Mouse (Mus musculus) C2C12 (cell line): ENCODE measurements at regions not wholly inside any gene's neighbourhood (a gene's known extent, or its start where the extent isn't known, plus 50 kb on each side); places are given as distances from the start of the nearest gene placed in this dataset.

Source experiments
- CEBPB ChIP-seq: IDR thresholded peaks from one replicate; pipeline ENCODE4 v1.6.1; 2011; ENCODE audit warnings: low read depth, mild to moderate bottlenecking, control low read depth, moderate library complexity
- CTCF ChIP-seq: IDR thresholded peaks from one replicate; pipeline ENCODE4 v1.5.1; 2011; ENCODE audit not compliant: control insufficient read depth, insufficient read depth, insufficient read length
- MAX ChIP-seq: IDR thresholded peaks from one replicate; pipeline ENCODE4 v1.6.1; 2011; ENCODE audit warnings: mild to moderate bottlenecking, control low read depth
- MYOD1 ChIP-seq: IDR thresholded peaks from one replicate; pipeline ENCODE4 v1.6.1; 2011; ENCODE audit warnings: low read depth; ENCODE audit not compliant: control insufficient read depth, insufficient read length
- MYOG ChIP-seq: IDR thresholded peaks from one replicate; pipeline ENCODE4 v1.6.1; 2011; ENCODE audit not compliant: control insufficient read depth, insufficient read length; ENCODE audit errors: extremely low read depth
- USF1 ChIP-seq: IDR thresholded peaks from one replicate; pipeline ENCODE4 v1.6.1; 2011; ENCODE audit warnings: low read depth, mild to moderate bottlenecking, control low read depth, moderate library complexity

DNA sequence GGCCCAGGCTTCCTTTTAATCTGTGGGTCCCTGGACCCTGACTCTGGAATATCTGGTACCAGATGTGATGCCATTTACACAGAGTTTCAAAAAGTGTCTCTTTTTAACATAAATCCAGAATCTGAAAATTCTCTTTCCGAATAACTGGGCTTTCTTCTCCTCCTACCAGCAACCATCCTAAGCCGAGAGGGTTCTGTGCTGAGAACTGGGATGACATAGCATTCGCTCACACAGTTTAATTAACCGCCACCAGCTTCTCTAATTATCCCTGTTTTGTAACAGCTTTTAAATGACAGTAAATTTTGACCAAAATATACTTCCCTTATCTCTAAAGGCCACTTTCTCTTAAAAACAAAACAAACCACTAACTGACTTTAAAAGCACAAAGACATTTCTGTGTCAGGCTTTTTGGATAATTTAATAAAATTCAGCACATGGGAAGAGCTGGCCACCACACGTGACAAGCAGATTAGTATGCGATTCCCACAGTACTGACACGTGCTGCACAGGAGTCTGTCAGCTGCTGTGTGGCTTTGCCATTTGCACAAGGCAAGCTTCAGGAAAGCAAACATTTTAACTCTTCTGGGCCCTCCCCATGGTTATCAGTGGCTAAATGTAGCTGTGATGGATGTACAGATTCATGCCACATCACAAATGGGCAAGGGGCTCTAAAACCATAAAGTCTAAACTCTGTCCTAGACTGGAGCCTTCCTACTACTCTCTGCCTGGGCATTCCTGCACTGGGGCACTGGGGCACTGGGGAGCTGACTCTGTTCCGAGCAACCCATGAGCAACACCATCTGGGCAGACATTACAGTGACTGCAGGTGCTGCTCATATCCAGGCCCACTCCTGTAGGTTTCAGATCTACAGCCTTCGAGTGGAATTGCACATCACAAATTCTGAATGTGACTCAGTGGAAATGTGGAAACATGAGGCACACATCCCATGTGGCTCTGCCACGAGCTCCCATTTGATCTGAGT lies 263.1 kb upstream of the Zfp637 start:
- no peak for TF ChIP-seq CTCF
- no peak for TF ChIP-seq MAX
- no peak for TF ChIP-seq MYOD1
- TF ChIP-seq CEBPB, result no peak
- TF ChIP-seq USF1, result no peak
- TF ChIP-seq MYOG, result no peak
